Mouse (Mus musculus) layer of hippocampus, adult 9-10 months (tissue): ENCODE data around the gene Lsamp.

Experiments used
- DNase-seq: peaks from one replicate; pipeline ENCODE4 v3.0.0; 2022; ENCODE audit warnings: low spot score

Lsamp gene

DNA sequence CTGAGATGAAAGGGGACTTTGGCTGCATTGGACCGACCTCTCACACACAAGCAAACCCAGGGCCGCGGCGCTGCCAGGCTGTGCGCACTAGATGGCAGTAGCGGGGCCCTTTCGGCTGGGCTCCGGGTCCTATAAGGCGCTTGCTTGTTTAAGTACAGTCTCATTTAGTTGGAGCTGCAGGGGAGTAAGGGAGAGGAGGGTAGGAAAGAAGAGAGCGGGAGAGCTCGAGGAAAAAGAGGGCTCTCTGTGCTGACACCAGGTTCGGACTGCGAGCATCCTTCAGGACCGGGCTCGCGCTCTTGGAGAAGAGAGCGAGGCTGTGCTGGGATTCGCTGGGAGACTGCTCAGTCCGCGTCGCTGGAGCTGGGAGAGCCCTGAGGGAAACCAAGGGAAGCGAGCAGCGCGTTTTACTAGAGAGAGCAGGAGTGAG is at the start of gene Lsamp:
TSS of gene Lsamp (plus strand) at position 157 of the 430 bp plus-strand sequence.
- DNase-seq: peak; percentile 68

DNA sequence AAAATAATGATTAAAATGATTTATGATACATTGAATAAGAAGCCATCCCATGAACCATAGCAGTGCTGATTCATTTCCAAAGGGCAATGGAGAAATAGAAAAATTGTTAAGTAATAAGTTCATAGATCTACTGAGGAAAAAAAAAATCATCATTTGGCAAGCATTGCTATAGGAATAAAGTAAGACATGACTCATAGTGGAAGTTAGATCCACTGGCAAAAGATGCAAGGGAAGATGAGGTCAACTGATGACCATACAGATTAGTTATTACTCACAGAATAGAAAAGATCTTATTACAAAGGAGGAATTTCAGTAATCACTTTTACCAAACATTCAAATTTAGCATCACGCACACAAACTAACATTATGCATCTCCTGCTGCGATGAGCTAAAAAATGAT is 26.5 kb upstream of the Lsamp start:
- DNase-seq: no peak

DNA sequence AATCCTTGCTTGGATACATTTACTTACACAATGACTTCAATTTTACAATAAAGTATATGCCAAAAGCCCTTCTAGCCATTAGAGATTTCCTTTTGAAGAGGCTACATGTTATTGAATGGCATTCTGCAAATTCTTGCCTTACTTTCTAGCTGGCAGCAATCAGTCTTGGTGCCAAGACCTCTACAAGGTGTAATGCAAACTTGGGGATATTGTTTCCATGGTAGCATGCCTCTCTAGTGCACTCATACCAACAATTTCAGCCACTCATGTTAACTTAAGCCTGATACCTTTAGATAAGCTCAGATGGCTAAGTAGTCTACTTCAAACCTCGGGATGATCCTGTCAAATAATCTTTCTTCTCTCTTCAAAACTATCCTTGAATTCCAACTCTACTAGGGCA is 11.4 kb upstream of the Lsamp start:
- DNase-seq: no peak

DNA sequence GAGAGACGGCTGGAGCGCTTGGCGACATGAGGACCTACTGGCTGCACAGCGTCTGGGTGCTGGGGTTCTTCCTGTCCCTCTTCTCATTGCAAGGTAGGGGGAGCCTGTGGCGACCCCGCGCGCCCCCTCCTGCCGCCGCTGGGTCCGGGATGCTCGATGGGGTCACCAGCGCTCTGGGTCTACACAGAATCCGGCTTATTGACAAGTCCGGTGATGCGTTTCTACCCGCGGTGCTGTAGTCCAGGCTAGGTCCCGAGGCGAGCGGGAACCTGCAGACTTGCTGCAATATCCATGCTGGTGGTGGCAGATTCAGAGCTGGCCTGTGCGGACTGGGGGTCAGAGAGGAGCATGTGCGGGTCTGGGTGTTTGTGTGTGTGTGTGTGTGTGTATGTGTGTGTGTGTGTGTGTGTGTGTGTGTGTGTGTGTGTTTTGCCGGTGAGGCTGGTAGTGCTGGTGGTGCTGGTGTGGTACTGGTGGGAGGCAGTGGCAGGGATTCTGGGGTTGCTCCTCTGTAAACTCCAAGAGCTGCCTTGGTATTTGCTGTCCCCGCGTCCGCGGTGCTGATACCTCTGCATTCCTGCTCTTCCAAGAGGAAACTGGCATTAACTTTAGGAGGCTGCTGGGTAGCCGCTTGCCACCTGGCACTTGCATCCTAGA is 602 bp downstream of the Lsamp start:
- DNase-seq: no peak

DNA sequence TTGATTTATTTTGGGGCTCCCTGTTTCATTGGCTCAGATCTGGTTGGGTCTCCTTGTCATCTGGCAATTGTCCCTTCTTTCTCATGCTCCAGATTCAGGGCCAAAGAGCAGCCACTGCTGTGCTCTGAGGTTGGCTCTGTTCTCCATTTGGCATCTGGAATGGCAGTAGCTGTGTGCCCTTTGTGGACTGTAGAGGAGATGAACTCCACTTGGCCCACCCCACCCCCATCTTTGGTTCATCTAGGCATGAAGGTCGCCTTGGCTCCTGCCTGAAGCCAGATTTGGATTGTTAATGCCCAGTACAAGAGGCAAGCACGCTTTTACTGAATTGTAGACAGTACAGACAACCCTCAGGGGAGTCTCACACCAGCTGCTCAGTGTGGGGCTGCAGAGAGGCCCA is 4.3 kb downstream of the Lsamp start:
- no peak for DNase-seq

DNA sequence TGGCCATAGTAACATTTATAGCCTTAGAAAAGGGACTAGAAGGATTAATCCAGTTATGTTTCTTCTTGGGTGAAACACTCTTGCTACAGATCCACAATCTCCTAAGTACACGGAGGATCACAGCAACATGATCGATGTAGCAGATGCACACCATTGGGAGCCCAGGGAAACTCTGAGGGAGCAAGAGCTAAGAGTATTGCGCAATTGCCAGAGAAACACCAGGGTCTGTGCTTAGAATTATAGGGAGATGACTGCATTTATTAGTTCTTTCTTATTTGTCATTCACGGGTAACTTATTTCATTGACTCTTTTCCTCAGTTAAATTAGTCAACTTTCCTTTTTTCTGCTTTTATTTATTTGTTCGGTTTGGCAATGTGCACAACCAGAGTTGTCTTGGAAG is 10.7 kb downstream of the Lsamp start:
- DNase-seq: no peak

DNA sequence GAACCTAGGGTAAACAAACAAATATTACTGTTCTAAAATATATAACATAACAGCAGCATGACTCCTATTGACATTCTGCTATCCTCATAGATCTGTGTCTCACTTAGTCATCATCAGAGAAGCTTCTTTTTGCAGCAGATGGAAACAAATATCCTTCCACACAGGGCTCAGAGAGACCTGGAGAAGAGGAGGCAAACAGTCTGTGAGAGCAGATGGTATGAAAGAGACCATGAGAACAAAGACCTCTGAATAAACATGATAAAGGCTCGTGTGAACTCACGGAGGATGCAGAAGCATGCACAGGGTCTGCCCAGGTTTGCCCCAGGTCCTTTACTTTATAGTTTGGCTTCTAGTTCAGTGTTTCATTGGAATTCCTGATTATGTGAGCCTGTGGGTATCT is 24.6 kb downstream of the Lsamp start:
- DNase-seq: peak; percentile 32

DNA sequence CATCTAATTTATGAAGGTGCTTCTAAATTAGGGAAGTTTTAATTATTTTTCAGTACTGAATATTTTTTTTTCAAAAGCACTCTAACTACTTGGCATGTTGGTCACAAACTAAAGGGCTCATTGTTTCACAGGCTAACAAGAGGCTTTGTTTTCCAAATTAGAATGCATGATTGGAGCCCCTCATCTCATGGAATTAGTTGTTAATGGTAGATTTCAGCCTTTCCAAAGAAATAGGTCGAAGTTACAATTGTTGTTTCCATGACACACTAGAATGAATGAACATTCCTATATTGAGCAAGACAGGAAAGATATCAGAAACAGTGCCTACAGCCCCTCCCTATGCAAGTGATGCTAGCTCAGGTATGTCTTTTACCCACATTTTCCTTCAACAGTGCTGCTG is 26.9 kb downstream of the Lsamp start:
- DNase-seq: no peak

DNA sequence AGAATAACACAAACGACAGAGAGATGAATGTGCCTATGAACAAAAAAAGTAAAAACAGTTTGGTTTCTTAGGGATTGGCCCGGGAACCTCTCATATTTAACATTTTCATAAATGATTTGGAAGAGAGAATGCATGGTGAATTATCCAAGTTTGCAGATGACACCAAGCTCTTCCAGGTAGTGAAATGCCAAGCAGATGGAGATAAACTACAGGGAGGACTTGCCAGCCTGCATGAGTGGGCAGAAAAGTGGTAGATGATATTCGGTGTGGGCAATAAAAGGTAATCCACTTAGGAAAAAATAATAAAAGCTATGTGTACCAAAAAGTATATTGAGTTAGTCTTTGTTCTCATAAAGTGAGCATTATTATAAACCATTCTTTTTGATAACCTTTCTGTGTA is 38.5 kb downstream of the Lsamp start:
- no peak for DNase-seq

DNA sequence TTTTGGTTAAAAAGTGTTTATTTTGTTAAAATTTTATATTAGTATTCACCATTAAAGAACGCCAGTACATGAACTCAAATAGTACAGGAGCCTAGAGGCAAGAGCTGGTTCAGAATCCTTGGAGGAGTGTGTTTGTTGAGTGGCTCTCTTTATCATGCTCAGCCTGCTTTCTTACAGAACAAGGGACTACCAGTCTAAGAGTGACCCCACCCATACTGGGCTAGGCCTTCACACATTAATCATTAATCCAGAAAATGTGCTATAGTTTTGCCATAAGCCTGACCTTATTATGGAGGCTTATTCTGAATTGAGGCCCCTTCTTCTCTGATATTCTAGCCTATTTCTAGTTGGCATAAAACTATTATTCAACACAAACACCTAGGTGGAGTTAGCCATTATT is 52.6 kb downstream of the Lsamp start:
- DNase-seq: no peak

DNA sequence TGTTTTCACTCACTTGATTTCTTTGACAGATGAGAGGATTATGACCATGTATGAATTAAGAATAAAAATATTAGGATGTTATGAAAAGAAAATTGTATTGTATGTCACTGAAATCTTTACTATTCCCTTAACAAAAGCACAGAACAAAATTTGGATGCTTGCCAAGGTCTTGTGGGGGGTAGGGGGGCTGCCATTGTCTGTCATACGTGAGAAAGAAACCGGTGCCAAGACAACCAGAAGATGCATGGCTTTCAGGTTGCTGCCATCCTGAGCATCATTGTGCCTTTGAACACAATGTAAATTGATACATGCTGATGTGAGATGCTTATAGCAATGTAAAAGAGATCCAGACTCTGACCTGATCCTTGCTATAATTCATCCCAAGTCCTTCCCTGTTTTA is 75.4 kb downstream of the Lsamp start:
- DNase-seq: no peak

DNA sequence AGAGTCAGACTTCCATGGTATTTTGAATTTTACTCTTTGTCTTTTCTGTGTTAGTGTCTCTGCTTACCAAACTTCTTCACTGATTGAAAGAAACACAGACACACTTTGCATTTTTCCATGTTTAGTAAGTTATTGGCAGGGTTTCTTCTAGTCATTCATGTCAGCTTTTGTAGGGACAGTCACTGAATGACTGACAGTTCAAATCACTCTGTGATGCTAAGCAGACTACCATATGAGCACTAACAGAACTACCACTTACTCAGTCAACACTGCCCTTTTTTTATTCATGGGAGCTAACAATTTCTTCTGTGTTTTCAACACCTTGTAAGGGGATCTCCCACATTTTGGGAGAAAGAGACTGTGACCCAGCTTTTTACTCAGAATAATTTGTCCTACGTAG is 75.8 kb downstream of the Lsamp start:
- DNase-seq: no peak

DNA sequence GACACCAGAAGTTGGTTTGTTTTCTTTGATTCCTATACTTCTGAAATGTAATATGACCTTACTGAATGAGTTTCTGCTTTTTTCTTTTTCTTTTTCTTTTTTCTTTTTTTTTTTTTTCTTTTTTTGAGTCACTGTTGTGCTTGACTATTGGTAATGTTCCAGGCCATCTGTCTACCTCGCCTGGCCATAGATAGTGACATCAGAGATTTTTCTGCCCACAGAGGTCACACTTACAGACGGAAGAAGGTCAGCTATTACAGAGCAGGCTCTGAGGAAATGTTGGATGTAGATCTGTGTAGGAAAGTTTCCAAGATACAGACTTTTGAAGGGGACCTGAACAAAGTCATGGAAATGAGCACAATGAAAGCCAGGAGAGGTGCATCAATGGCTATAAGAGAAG is 76.3 kb downstream of the Lsamp start:
- no peak for DNase-seq

DNA sequence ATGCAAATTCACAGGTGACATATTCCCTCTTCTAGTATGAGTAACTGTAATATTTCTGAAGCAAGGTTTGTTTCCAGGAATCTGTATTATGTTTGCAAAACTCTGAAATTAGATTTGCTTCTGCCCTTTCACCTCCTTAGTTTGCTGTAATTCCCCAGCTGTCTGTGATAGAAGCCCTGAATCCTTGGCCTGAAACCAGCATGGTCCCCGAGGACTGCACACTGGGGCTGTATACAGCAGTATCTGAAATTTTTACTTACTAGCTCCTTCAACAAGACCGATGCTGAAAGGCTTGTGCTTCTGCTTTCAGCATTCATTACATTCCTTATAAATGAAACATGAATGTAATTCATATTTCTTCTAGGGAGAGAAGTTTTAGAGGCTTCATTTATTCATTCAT is 91.4 kb downstream of the Lsamp start:
- DNase-seq: no peak

DNA sequence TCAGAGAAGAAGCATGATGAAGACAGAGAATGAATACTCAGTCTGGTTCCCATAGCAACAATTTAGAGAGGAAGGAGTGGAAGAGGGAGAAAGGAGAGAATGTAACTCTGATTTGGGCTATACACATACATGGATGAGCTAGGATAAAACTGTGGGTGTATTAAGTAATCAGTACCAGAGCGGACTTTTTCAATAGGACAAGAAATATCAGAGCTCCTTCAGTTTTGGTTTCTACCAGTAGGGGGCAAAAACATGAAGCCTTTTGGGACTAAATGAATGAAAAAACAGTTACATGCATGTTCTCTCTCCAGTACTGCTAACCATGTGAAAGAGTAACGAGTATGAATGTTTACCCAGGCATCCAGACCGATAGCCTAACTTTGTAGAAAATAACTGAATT is 96.1 kb downstream of the Lsamp start:
- DNase-seq: peak; percentile 26

DNA sequence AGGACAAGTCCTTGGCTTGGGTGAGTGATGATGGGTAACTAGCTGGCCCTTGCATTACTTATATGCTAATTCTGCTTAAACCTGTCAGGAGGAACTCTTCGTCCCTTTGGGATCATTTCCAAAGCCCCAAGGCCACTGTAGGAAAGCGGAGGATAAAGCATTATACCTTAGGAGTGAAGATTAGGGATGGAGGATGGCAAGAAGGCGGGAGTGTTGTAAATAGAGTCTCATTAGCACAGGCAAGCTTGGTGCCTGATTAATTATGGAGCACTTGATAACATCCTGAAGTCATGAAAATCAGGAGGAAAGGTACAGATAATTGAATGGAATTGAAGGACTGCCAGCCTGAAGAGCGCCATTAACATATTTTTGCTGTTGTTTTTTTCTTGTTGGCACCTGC is 120.2 kb downstream of the Lsamp start:
- no peak for DNase-seq

DNA sequence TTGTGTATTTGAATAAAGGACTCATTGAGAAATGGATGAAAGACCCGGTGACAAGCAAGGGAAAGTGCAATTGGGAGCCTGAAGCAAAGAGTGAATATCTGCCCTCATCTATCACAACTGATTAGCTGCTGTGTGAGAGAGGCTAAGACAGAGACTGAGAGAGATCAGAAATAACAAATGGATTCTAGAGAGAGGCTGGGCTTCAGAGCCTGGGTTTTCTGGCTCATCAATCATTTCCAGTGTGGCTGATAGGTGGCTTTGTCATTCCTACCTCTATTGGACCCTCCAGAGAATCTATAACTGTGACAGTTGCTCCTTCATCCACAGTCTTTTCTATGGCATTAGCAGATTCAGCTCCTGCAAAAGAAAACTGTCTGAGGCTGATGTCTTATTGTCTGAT is 198.8 kb downstream of the Lsamp start:
- no peak for DNase-seq

DNA sequence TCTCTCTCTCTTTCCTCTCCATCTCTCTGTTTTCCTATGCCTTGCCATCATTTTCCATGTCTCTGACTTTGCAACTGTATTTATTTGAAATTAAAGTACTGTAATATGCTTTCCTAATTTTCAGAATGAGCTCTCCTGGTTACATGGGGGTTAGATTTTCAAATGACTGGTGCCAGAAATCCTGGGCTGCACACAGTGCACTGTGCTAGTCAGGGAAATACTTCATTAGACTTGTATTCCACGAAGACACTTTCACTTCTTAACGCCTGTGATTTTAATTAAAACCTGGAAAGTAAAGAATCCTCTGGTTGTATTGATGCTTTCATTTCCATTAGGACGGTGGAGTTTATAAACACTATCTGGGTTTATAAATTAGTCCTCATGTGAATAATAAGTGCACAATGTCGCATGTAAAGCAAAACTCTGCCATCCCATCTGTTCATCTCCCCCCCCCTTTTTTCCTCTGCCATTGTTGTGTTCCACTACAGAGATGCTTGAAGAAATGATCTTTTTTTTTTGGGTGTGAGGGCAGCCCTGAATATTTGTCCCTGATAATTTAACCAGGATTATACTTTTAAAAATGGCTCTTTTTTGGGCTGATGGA is 203.9 kb downstream of the Lsamp start:
- DNase-seq: no peak

DNA sequence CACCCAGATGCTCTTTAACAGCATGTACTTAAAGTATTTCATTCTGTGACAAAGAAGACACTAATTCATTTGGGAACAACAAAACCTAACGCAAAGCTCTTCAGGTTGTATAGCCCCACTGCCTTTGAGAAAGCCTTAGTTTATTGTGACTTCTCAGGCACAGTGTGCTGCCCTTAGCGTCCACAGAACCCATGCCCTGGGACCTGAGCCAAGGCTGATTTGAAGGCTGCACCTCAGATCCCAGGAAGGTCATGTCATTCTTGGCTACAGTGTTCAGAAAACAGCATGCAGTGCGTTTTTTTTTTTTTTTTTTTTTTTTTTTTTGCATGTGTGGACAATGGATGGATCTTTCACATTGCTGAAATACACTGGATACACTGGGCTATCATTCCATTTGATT is 210.2 kb downstream of the Lsamp start:
- no peak for DNase-seq

DNA sequence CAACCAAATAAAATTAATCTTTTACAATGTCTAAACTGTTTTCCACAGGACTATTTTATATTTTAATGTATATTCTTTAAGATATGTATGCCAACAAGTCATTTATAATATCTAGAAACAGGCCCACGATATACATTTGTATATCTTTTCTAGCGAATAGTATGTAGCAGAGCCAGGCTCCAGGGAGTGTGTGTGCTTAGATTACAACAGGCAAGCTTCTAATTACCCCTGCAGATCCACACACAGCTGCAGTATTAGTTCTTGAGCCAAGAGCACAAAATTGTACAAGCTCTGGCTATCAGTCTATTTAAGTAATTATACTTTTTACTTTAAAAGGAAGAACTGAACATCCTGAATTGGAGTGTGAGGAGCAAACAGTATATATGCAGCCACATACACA is 210.7 kb downstream of the Lsamp start:
- DNase-seq: no peak

DNA sequence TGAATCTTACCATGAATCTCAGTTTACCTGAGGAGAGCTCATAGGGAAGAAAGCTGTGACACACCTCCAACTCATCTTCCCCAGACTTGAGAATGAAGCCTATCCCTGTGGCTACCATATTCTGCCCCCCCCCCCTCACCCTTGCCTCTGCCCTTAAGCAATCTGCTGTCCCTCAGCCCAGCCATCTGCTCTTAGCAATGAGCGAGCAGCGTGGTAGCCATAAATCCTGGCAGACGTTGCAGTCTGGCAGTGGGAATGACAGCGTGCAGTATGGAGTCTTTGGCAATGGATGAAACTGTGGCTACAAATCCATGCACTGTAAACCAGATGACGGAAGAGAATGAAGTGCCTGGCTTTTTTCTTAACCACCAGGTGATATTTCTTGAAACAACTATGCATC is 244.5 kb downstream of the Lsamp start:
- DNase-seq: no peak

DNA sequence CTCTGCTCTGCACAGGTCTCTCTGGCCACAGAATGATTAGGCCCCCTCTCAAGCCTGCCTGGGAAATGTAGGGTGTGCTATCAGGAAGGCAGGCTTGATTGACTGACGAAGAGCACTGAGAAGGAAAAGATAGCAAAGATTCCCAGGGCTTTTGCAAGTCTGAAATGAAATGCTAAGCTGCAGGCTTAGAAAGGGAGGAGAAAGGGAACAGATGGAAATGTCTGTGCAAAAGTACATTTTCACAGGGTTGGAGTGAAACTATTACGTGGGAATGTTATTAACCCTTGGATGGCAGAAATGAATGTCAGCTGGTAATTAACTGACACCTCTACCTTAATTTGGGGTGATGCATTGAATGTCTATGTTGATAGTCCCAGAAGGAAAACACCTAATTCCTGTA is 248.9 kb downstream of the Lsamp start:
- DNase-seq: no peak

DNA sequence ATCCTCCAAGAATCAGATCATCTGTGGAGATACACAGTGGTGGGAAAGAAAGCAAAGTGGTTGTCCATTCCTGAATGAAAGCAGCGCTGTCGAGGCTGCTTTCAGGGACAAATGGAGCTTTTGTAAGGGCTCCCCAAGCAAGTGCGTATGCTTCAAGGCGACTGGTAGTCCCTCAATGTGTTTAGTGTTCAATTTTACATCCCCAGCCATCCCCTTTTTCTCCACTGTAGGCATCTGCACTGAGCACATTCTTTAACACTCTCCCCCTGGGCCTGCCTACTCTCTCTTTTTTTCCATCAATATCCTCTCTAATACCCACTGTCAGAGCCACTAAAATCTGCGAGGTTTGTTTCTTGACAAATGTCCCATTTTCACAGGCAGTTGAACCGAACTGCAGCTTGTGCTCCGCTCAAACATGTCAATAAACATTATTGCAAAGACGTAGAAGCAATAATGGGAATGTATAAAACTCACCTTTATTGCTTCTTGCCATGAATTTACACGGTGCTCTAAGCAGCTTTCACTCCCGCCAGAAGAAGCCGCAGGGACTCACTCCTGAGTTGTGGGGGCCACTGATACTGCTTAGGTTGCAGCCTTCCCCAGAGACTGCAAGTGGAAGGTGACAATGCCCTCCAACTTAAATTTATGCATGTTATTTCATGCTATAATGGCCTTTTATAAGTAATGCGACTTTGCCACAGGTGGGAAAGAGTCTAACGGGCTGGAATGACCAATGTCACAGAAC is 250.2 kb downstream of the Lsamp start:
- DNase-seq: no peak

DNA sequence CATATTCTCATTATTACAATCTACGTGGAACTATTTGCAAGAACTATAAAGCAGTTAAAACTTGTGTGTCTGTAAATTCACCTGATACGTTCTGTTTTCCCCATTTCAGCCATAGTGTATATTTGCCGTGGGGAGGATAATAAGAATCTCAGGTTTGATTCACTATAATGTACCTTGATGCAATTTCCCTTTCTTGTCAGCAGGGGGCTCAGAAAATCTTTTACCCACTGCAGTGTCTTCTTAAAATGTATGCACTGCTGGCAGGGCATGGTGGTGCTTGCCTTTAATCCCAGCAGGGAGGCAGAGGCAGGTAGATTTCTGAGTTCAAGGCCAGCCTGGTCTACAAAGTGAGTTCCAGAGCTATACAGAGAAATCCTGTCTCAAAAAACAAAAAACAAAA is 287.7 kb downstream of the Lsamp start:
- no peak for DNase-seq
